Mouse (Mus musculus): ENCODE measurements around the gene Chst11.

The Chst11 gene

DNA sequence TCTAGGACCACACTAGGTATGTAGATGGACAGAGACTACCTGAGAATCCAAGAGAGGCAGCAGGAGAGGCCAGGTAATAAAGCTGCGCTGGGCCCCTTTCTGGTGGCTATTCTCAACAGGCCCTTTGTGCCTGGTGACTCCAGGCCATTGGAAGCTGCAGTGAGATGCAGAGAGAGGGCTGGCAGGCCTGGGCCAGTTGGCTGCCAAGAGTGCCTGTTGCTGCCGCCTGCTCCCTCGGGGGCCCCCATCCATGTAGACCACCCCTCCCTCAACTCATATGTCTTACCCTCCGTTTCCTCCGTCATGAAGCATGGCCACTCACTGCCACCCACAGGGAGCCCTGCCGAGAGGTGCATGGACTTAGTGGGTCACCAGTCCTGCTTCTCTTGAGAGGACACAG is 182.2 kb downstream of the Chst11 start:
- no peak for DNase-seq (ENCODE audit: extremely low spot score, low spot score)

- DNase-seq (ENCODE audit: extremely low spot score, low spot score), result no peak
These were observed 183.2 kb downstream of the Chst11 start for GRCm38 (mm10) chr10:83168303-83169056.

DNA sequence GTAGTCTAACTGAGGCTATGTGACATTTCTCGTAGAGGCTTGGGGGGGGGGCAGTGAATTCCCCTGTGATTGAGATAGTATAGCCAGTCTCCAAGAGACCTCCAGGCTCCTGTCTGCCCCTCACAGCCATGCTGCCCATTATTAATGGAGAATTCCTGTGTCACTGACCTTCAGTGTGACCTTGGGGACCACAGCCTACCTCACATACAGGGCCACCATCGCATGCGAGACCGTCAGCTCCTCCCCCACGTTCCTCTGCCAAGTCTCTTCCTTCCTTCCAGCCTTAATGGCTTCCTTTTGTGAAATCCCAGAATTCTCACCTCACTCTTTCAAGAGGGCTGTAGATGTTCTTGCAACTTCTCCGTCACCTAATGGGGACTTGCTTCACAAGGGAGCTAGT is 184.3 kb downstream of the Chst11 start:
- DNase-seq (ENCODE audit: extremely low spot score, low spot score), result no peak

DNA sequence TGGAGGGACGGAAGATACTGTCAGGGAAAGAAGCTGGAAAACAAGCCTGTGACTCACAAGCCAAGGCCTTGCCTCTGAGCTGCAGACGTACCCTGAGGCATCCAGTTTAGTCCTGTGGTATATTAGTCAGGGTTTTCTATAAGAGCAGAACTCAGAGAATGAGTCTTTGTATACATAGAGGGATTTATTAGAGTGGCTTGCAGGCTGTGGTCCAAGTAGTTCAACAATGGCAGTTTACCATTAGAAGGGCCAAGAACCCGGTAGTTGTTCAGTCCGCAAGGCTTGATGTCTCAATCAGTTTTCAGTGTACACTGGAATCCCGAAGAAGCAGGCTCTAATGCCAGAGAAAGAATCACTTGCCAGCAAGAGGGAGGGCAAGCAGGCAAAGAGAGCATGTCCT is 192.9 kb downstream of the Chst11 start:
- DNase-seq (ENCODE audit: extremely low spot score, low spot score), result no peak

DNA sequence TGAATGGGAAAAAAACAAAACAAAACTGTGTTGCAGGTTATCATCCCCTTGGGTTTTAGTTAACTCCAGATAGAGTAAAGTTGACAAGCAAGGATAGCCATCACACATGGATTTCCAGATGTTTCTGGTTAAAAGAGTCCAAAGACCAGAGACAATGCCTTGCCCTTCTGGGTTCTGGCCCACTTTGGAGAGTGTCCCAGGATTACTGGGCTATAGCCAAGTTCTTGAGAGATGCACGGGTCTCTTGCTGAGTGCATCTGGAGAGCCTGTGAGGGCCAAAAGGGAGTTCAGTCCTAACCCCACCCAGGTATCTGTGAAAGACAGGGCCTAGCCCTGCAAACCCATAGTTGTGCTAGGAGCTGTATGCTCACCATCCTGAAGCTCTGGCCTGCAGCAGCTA is 193.4 kb downstream of the Chst11 start:
- no peak for DNase-seq (ENCODE audit: extremely low spot score, low spot score)

GRCm38 (mm10) chr10:83181831-83182572 is 196.7 kb downstream of the Chst11 start:
- DNase-seq (ENCODE audit: extremely low spot score, low spot score), result no peak

- DNase-seq (ENCODE audit: extremely low spot score, low spot score), result peak; percentile 75
These were observed 197.3 kb downstream of the Chst11 start for GRCm38 (mm10) chr10:83182573-83182960.

DNA sequence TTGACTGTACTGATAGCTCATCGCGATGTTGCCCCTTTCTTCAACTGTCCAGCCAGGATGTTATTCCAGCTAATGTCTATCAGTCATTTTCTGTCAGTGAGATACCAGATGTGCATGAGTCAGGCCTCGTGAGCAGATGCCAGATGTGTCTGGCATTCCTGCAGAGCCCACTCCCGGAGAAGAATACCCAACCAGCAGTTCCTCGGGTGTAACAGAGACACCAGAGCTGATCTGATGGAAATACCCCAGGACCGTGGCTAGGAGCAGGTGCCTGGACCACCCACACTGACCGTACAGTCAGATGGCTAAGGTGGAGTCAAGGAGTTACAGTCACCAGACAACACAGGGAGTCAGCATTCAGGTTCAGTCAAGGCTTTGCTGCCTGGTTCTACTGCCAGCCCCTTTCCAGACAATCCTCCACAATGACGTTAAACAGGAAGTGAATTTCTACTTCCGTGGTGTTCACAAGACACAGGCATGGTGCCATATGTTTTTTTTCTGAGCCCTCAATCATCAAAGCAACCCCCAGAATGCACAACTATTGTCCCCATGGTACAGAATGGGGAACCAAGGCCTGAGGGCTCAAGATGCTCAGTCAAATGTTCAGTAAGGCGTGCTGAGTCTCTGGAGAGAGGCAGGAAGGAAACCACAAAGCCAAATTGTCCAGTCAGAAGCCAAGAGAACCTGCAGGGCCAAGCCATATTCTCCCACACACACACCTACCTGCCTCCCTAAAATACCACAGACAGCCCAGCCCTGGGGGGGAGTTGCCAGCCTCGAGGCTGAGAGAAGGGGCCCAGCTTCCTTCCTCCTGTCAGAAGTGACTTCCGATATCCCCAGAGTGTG is 198.6 kb downstream of the Chst11 start:
- peak; percentile 28 for DNase-seq (ENCODE audit: extremely low spot score, low spot score)

GRCm38 (mm10) chr10:83184480-83185069 is 199.3 kb downstream of the Chst11 start:
- DNase-seq (ENCODE audit: extremely low spot score, low spot score), result no peak

GRCm38 (mm10) chr10:83185121-83185520 is 199.8 kb downstream of the Chst11 start:
- no peak for DNase-seq (ENCODE audit: extremely low spot score, low spot score)

- no peak for DNase-seq (ENCODE audit: extremely low spot score, low spot score)
These were observed 200.9 kb downstream of the Chst11 start for GRCm38 (mm10) chr10:83186167-83186566.

- DNase-seq (ENCODE audit: extremely low spot score, low spot score), result no peak
These were observed 201.7 kb downstream of the Chst11 start for GRCm38 (mm10) chr10:83186984-83187383.

- DNase-seq (ENCODE audit: extremely low spot score, low spot score), result no peak
These were observed 203.8 kb downstream of the Chst11 start for GRCm38 (mm10) chr10:83189071-83189470.

- no peak for DNase-seq (ENCODE audit: extremely low spot score, low spot score)
These were observed 206.2 kb downstream of the Chst11 start for GRCm38 (mm10) chr10:83191476-83191875.

- no peak for DNase-seq (ENCODE audit: extremely low spot score, low spot score)
These were observed 206.7 kb downstream of the Chst11 start for GRCm38 (mm10) chr10:83191982-83192381.

GRCm38 (mm10) chr10:83197690-83198336 is 212.5 kb downstream of the Chst11 start:
- DNase-seq (ENCODE audit: extremely low spot score, low spot score), result peak; percentile 82

DNA sequence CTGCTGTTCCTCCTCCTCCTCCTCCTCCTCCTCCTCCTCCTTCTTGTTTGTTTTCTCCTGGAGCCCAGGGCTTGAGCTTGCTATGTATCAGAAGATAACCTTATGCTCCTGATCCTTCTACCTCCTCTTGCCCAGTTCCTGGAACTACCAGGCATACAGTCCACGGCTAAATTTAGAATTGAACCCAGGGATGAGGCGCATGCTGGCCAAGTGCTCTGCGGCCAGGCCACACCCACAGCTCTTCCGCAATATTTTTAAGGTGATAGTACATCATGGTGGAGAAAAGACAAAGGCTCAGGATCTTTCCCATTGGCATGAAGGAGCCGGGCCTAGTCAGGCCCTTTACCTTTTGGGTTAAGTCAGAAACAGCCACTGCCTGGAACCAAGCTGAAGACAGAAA is 213.4 kb downstream of the Chst11 start:
- DNase-seq (ENCODE audit: extremely low spot score, low spot score), result no peak

- no peak for DNase-seq (ENCODE audit: extremely low spot score, low spot score)
These were observed 214.0 kb downstream of the Chst11 start for GRCm38 (mm10) chr10:83199290-83199689.

- DNase-seq (ENCODE audit: extremely low spot score, low spot score), result no peak
These were observed 216.2 kb downstream of the Chst11 start for GRCm38 (mm10) chr10:83201525-83201924.

GRCm38 (mm10) chr10:83202906-83203702 is 217.8 kb downstream of the Chst11 start:
- no peak for DNase-seq (ENCODE audit: extremely low spot score, low spot score)
